Mouse (Mus musculus) kidney, postnatal 4 days (tissue): ENCODE measurements around the gene Hs6st2.

Experiments used
- DNase-seq, 2 experiments: peaks; one replicate each; pipeline ENCODE4 v3.0.0; 2021; ENCODE audit warnings: mixed read lengths in 2 of 2

Hs6st2 gene

DNA sequence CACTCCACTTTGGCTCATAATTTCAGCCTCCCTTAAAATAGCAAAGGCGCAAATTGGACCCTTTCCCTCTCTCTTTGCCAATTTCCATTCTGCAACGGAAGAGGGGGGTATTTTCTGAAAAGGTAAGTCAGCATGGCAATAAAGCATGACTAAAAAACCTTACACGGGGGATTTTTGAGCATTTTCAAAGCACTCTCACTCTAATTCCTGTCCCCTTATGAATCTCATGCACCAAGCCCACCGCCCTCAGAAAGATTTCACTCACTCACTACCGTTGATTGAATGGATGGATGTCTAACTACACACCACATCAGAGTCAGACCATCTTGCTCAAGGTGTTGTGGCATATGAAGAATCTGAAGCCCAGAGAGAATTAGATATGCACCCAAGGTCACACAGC, at the start of gene Hs6st2:
Gene Hs6st2, minus strand, starts transcription at position 101 of the 400 bp plus-strand sequence.
- no peak for DNase-seq

- no peak for DNase-seq
These were observed 32.6 kb upstream of the Hs6st2 start for GRCm38 (mm10) chrX:51714086-51714745.

GRCm38 (mm10) chrX:51712996-51713395, 31.3 kb upstream of the Hs6st2 start:
- no peak for DNase-seq

- no peak for DNase-seq
These were observed 21.2 kb upstream of the Hs6st2 start for GRCm38 (mm10) chrX:51702823-51703222.

- DNase-seq: no peak
These were observed 17.4 kb upstream of the Hs6st2 start for GRCm38 (mm10) chrX:51699079-51699478.

GRCm38 (mm10) chrX:51686048-51686949, 4.6 kb upstream of the Hs6st2 start:
- no peak for DNase-seq

DNA sequence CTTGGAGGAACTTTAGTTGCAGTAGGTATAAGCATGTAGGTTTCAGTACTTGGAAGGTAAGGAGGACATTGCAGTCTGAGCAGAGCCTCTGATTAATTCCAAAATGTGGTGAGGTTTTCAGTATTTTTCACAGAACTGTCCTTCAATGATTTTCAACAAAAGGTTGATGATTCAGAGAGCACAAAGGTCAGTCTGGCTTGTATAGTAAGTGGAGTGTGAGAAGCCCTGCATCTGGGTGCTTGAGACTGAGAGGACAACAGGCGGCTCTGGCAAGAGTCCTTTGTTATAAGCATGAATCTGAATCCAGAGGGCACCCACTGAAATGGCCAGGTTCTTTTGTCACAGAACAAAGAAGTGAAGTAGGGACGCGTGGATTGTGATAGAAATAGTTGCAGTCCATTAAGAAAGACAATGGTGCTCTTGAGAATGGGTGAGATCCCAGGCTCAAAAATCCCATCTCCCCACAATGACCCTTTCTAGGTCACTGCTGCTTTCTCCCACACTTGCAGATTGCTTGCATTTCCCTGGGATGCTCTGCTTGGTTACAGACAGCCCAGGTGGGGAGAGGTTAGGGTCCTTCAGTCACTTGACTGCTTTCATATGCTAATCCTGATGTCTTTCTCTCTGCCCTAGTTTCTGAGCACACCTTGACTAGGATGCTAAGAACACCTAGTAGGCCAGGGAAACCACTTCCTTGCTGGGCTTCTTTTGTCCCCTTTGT, 2.8 kb upstream of the Hs6st2 start:
- DNase-seq: no peak

DNA sequence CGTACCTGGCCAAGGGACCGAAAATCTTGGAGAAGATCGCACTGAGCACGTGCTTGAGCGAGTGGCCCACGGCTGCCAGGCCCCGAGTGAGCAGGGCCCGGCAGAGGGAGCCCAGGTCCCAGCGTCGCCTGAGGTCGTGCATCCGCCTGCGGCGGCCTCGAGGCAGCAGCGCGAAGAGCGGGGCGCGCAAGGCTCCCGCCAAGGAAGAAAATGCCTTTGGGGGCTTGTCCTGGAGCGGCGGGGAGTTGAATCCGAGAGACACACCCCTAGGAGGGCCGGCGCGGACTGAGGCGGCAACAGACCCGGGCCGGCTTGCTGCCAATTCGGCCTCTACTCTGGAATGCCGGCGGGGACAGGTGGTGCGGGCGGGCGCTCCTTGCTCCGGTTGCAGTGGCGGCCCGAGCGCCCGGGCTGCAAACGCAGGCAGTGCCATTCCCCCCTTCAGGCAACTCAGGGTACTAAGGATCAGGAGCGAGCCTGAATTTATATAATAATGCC, 437 bp downstream of the Hs6st2 start:
- DNase-seq: peak; percentile 60 to 75

DNA sequence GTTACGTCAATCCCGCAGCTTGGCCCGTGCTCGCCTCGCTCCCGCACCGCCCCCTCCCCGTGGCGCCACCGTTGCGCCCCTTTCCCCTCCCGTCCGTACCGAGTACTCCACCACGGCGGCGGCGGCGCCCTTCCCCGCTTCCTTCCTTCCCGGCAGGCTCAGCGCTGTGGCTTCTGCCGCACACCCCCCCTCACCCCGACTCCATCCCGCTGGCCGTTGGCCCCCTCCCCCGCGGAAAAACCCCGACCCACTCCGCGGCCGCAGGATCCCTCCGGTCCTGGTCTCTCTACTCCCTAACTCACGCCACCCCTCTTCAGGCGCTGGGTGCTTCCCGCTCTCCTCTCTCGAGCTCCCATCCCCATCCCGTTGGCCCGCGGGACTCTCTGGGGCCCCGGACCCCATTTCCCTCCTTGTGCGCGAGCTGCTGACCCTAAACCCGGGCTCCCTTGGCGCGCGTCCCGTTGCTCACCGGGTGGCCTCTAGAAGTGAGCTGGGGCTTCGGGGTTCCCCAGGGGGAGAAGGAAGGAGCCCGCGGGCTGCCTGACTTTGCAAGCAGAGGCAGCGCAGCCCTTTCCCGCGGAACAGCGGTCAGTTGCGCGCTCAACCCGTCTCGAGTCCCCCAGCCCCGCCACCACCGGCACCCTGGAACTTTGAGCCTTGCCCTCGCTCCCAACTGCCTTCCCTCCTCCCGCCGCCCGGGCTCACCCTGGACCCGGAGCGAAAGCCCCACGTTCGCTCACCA, 1.1 kb downstream of the Hs6st2 start:
- peak; percentile 49 to 63 for DNase-seq

GRCm38 (mm10) chrX:51679601-51680427, 1.8 kb downstream of the Hs6st2 start:
- peak; percentile 20 to 43 for DNase-seq

DNA sequence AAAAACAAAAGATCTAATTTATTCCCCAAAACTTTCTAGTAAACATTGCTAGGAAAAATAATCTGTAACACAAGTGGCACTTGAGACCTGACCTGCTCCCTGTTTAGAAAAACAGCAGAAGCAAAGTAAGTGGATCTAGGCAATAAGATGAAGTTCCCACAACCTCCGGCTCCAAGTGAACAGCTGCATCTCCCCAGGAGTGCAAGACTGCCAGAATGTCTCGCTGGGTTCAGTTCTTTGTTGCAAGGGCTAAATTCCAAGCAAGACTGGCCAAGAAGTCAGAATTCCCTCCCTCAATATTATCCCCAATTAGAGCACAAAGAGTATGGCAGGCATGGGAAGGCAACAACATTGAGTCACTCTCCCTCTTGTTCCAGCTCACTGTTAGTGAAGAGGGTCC, 23.4 kb downstream of the Hs6st2 start:
- no peak for DNase-seq

DNA sequence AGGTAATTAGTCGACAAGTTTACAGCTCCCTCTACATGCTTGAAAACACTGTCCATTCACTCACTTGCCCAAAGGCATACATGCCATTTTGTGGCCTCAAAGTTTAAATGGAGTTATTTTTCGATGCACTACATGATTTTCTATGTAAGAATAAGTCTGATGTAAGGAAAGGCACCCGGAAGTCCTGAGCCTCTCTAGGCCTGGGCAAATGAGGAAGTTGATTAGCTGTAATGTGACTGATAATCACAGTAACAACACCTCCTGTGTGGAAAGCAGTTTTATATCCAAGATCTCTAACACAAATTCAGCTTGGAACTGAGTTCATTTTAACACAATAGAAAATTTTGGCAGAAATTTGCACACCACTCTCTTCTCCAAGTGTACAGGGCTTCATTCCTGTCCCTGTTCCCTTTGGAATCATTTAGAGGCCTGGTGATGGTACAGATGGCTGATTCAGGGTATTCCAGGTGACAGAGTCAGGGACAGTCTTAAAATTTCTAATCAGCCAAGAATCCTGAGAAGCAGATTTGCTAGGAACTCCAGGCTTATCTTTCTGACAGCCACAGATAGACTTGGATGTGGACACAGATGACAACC, 38.9 kb downstream of the Hs6st2 start:
- DNase-seq: no peak

GRCm38 (mm10) chrX:51635756-51636155, 45.9 kb downstream of the Hs6st2 start:
- DNase-seq: no peak

DNA sequence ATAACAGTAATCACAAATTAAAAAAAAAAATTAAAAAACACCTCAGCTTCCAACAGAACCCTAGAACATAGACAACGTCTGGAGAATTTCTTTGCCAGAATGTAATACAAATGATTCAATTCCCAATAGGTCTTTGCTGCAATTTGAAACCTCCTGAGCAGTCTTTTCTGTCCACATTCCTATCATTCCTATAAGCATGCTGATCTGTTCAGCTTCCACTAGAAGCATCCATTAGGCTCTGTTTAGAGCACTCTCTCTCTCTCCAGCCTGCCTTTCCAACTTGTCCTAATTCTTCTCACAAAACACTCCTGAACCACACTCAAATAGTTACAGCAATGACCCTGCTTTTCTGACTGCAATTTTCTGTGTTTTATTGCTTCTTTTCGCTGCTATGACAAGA, 50.3 kb downstream of the Hs6st2 start:
- DNase-seq: no peak

DNA sequence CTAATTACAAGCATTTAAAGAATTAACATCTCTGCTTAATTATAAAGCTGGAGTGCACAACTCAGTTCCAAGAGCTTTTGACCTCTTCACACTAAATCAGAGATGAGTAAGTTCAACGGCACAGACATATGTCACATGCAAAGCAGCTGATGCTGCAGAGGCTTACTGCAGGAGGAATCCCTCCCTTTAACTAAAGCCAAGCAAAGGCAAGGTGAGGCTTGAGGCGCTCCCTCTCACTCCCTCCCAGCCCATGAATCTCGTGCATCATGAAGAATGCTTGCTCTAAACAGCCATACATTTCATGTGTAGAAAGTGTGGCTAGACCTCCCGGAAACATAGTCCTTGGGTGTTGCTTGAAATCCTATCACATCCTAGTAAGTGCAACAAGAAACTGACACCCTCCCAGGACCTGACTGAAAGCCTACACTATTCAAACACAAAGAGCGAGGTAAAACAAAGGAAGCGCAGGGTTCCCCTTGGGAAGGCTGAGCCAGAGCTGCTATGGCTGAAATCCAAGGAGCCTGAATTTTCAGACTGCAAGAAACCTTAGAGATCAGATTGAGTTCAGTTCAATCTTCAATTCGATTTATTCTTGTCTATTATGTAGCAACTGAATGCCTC, 67.2 kb downstream of the Hs6st2 start:
- DNase-seq: no peak

GRCm38 (mm10) chrX:51610743-51611142, 70.9 kb downstream of the Hs6st2 start:
- no peak for DNase-seq

DNA sequence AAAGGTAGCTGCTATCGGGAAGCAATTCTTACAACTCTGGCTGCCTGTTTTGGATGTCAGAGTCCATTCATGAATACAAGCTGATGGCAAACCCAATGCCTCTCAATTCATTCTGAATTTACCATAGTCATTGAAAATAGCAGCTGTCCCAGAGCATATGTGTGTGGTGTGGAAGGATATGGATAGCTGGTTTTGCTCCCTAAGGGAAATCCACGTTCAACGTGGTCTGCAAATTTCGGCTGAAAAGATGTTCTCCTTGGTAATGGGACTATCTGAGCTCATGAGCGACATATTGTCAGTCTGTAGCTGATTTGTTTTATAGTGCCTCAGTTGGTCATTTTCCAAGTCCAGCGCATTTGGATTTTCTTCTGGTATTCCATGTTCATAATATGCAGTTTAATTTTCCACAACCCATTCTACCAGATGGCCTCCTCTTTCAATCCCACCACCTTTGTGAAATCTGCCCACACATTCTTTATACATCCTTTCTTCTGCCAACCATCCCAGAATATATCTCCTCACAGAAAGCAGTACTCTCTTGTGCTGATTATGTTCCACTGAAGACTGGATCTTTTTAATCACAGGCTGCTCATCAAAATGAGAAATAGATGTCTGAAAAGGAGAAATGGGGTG, 75.3 kb downstream of the Hs6st2 start:
- DNase-seq: no peak

DNA sequence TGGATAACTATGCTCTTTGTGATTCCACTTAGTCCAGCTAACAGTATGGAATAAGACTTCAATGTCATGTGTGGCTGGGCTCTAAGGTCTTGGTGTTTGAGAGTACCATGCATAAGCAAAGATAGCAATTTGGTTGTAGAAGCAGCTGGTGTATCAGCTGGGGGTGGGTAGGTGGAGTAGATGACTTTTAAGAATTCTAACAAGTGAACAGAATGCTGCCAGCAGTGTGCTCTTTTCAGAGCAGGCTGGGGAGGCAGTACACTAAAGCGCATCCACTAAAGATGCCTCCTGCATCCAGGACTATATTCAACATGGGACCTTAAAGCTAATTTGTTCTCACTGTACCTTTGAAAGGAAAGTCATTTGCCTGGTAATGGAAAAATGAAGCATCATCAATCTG, 88.9 kb downstream of the Hs6st2 start:
- no peak for DNase-seq

DNA sequence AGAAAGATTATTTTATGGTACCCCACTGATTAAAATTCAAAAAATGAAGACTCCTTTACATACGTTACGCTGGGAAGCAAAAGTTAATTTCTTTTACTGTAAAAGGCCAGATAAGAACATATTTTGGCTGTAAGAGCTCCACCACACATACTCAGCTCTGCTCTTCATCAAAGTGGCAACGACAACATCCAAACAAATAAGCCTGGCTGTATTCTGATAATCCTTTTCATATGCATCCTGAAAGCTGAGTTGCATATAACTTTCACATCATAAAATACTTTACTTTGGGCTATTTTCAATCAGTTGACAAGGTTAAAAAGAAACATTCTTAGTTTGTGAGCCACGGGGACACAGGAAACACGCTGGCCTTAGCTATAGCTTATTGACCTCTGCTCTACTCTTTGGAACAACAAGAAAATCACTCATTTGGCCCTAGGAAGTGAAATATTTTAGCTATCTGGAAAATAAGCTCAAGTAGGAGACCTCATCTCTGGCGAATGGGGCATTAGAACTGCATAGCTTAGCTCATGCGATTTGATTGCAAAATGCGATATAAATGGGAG, 91.1 kb downstream of the Hs6st2 start:
- no peak for DNase-seq

GRCm38 (mm10) chrX:51585444-51585843, 96.2 kb downstream of the Hs6st2 start:
- DNase-seq: no peak
